Mouse (Mus musculus) C2C12 (cell line): ENCODE measurements around the gene Etv2. TPM values are rescaled to one million over a fixed set of nuclear protein-coding genes. Genes with fewer than 3 reads are reported as not detected.
A peak's percentile ranks its signal among the peaks of the same experiment; 100 is the strongest.

Source experiments
- H3K27me3 ChIP-seq: one replicate; pipeline ENCODE4 v1.6.1; 2011; ENCODE audit not compliant: control insufficient read depth, insufficient read depth, insufficient read length
- H3K36me3 ChIP-seq: one replicate; pipeline ENCODE4 v1.6.1; 2011; ENCODE audit not compliant: control insufficient read depth, insufficient read depth
- H3K4me3 ChIP-seq: one replicate; pipeline ENCODE4 v1.5.1; 2011; ENCODE audit warnings: mild to moderate bottlenecking, control low read depth; ENCODE audit not compliant: poor library complexity, insufficient read depth, severe bottlenecking
- H3K79me2 ChIP-seq: one replicate; pipeline ENCODE4 v1.6.1; 2011; ENCODE audit not compliant: control insufficient read depth, insufficient read depth
- H3K79me3 ChIP-seq: one replicate; pipeline ENCODE4 v1.6.1; 2011; ENCODE audit warnings: low read depth, control low read depth
- H3ac ChIP-seq: one replicate; pipeline ENCODE3; 2011; ENCODE audit warnings: low read depth; ENCODE audit not compliant: control insufficient read depth, insufficient read length
- CEBPB ChIP-seq: IDR thresholded peaks from one replicate; pipeline ENCODE4 v1.6.1; 2011; ENCODE audit warnings: low read depth, mild to moderate bottlenecking, control low read depth, moderate library complexity
- CTCF ChIP-seq: IDR thresholded peaks from one replicate; pipeline ENCODE4 v1.5.1; 2011; ENCODE audit not compliant: control insufficient read depth, insufficient read depth, insufficient read length
- FOSL1 ChIP-seq: IDR thresholded peaks from one replicate; pipeline ENCODE4 v1.8.0; 2011; ENCODE audit warnings: mild to moderate bottlenecking, low read length; ENCODE audit not compliant: poor library complexity, insufficient read depth, severe bottlenecking
- MAX ChIP-seq: IDR thresholded peaks from one replicate; pipeline ENCODE4 v1.6.1; 2011; ENCODE audit warnings: mild to moderate bottlenecking, control low read depth
- MYOD1 ChIP-seq: IDR thresholded peaks from one replicate; pipeline ENCODE4 v1.6.1; 2011; ENCODE audit warnings: low read depth; ENCODE audit not compliant: control insufficient read depth, insufficient read length
- MYOG ChIP-seq: IDR thresholded peaks from one replicate; pipeline ENCODE4 v1.6.1; 2011; ENCODE audit not compliant: control insufficient read depth, insufficient read length; ENCODE audit errors: extremely low read depth
- USF1 ChIP-seq: IDR thresholded peaks from one replicate; pipeline ENCODE4 v1.6.1; 2011; ENCODE audit warnings: low read depth, mild to moderate bottlenecking, control low read depth, moderate library complexity
- polyA plus RNA-seq: library from polyadenylated mRNA; unstranded; fragments of >200 nt; fragmentation: generic; extraction: Trizol; gene quantifications from one replicate; pipeline ENCODE4 v1.2.1, GENCODE M21; 2012; ENCODE audit warnings: missing spikeins

Gene Etv2
- polyA plus RNA-seq, 1 experiment: not detected

DNA sequence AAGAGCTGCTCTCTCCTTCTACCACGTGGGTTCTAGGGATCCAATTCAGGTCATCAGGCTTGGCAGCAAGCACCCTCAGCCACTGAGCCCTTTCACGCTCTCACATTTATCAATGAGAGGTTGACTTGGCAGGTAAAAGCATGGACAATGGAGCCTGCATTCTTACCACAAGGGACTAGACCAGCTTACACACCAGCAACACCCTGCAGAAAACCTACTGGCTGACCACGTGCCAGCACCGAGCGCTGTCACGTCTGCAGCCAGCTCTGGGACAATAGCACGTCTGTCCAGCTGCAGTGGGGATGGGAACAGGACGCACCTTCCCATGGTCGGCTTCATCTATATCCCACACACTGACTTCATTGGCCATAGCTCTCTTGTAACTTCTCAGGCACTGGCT is 17.0 kb downstream of the Etv2 start:
- H3K79me2 ChIP-seq: peaks cover 20% of the 10 kb centered on the region
- H3K79me3 ChIP-seq: peaks cover 5% of the 10 kb centered on the region
- H3K36me3 ChIP-seq: peaks cover 37% of the 10 kb centered on the region
- no peaks in the 10 kb centered on the region for H3K27me3 ChIP-seq
- H3K4me3 ChIP-seq: no peak overlapping the region
- TF ChIP-seq MAX (no peak), CTCF (no peak), MYOD1 (no peak), FOSL1 (no peak), MYOG (no peak), CEBPB (no peak), USF1 (no peak)
- no peak overlapping the region for H3ac ChIP-seq

DNA sequence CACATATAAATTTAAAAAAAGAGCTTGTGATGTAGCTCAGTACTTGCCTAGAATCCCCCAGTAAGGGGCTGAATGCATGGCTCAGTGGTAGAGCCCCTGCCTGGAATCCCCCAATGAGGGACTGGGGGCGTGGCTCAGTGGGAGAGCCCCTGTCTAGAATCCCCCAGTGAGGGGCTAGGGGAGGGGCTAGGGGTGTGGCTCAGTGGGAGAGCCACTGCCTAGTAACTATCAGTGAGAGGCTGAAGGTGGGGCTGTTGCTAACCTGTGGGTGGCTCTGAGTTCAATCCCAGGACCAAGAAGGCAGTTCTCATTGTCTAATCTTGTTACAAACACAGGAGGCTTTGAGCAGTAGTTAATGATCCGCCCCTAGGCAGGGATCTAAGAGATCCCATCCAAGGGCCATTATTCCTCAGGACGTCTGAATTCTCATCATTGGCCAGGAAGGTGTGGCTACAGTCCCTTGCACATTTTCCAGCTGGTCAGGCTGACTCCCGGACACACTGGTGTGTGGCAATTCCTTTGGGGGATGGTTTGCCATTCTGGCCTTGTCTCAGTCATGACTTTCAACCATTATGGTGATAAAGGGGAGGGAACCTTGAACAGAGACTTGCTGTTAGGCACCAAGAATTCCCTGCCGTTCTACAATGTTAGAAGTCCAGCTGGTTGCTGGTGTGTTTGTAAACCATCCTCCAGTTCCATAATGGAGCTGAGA is 20.4 kb downstream of the Etv2 start:
- no peaks in the 10 kb centered on the region for H3K79me3 ChIP-seq
- H3ac ChIP-seq: no peak overlapping the region
- H3K79me2 ChIP-seq: peaks cover 6% of the 10 kb centered on the region
- no peaks in the 10 kb centered on the region for H3K27me3 ChIP-seq
- peaks cover 18% of the 10 kb centered on the region for H3K36me3 ChIP-seq
- H3K4me3 ChIP-seq: no peak overlapping the region
- TF ChIP-seq USF1: no peak

DNA sequence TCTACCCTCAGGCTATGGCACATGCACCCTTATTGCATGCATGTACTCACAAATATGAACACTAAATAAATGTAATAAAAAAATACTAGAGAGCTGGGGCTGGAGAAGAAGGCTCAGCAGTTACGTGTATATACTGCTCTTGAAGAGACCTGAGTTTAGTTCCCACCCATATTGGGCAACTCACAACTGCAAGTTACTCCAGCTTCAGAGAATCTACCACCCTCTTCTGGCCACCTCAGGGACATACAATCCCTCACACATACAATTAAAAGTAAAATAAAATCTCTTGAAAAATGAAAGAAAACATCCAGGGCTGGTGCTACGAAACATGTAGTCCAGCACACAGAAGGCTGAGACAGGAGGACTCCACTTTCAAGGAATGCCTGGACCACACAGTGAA is 21.2 kb downstream of the Etv2 start:
- no peak for TF ChIP-seq MYOG
- no peak for TF ChIP-seq MYOD1
- TF ChIP-seq USF1: no peak
- TF ChIP-seq CEBPB: peak; percentile 62
- TF ChIP-seq FOSL1: no peak
- TF ChIP-seq MAX: no peak
- no peaks in the 10 kb centered on the region for H3K27me3 ChIP-seq

DNA sequence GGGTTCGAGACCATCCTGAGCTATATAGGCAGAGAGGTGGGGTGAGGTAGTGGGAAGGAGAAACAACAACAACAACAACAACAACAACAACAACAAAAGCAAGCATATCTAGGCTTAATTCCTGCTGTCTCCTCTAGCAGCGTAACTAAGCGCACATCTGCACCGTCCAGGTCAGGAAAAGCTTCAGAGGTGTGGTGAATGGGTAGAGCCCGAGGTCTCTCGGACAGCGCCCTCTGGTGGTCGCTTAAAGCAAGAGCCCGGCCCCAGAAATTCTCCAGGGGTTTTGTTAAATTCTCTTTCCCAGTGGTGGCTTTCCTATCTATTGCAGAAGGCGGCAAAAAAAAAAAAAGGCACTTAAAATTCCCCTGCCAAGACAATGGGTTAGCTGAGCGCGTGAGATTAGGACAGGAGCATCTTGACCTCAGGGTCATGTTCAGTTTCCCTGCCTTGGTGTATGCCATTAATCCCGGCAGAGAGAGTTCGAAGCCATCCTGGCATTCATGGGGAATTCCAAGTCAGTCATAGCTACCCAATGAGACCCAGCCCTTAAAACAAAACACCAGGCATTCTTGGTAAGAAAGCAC is 22.0 kb downstream of the Etv2 start:
- Histone ChIP-seq H3K4me3 (no peak overlapping the region), H3ac (no peak overlapping the region), H3K79me2 (peaks cover under 1% of the 10 kb centered on the region), H3K27me3 (no peaks in the 10 kb centered on the region), H3K79me3 (no peaks in the 10 kb centered on the region), H3K36me3 (peaks cover 12% of the 10 kb centered on the region)
- TF ChIP-seq MYOD1: no peak
- TF ChIP-seq CEBPB: no peak
- TF ChIP-seq USF1: no peak
- TF ChIP-seq MAX: no peak
- no peak for TF ChIP-seq CTCF
- no peak for TF ChIP-seq FOSL1
- TF ChIP-seq MYOG: no peak

More for the DNA sequence above, 21.2 kb downstream of the Etv2 start:
- H3ac ChIP-seq: no peak overlapping the region
- H3K4me3 ChIP-seq: no peak overlapping the region
- H3K36me3 ChIP-seq: peaks cover 18% of the 10 kb centered on the region
- no peaks in the 10 kb centered on the region for H3K79me3 ChIP-seq
- peaks cover 6% of the 10 kb centered on the region for H3K79me2 ChIP-seq

DNA sequence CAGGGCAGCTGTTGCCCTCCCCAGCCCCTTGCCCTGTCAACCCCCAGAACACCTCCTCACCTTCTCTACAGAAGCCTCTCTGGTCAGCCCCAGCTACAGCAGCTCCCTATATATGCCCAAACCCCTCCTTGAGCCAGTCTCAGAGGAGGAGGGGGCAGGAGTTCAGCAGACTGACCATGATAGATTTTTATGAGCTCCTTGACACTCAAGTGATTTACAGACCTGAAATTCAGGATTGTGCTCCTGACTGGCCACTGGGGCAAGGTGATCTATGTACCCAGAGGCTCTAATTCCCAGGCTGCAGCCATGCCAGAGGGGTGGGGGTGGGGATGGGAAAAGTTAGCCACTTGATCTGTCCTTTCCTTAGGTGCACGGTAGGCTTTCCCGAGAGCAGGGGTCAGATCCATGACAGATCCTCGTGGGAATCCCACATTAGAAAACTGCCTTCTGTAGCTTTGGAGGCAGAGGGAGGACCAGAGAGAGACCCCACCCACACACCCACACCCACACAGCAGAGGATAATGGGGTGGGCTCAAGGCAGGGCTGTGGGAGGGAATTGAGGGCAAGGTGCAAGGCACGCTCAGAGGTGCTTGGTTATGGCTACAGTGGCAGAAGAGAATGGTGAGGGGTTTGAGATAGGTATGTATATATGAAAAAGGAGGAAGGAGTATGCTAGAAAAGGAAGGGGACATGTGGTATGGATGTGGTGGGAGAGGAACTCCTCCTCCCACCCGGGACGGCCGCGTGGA is 22.8 kb downstream of the Etv2 start, which contains the start of gene Upk1a:
TSS of gene Upk1a (minus strand) at position 194 of the 749 bp plus-strand sequence.
- no peaks in the 10 kb centered on the region for H3K27me3 ChIP-seq
- peaks cover 7% of the 10 kb centered on the region for H3K36me3 ChIP-seq
- H3K4me3 ChIP-seq: no peak within 1 kb of the TSS
- no peaks in the 10 kb centered on the region for H3K79me3 ChIP-seq
- H3K79me2 ChIP-seq: no peaks in the 10 kb centered on the region
- H3ac ChIP-seq: no peak within 1 kb of the TSS
- TF ChIP-seq CTCF (no peak), FOSL1 (no peak), CEBPB (no peak), MYOD1 (no peak), MAX (no peak), USF1 (no peak), MYOG (no peak)

DNA sequence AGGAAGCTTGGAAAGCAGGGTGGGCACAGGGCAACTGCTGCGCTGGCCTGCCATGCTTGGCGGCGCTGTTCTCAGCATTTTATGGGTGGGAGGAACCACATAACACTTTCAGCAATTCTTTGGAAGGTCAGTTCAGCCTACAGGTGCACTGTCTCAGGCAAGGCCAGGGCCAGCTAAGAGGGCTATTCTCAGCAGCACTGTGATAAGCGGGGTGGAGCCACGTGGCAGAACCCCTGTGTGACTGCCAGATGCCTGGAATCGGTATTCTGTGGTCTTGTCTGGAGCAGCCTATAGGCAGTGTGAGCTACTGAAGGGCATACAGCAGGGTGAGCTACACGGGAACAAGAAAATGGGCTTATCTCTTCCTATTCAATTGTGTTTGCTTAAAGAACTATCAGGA is 25.6 kb downstream of the Etv2 start:
- Histone ChIP-seq H3ac (no peak overlapping the region), H3K79me3 (no peaks in the 10 kb centered on the region), H3K36me3 (no peaks in the 10 kb centered on the region), H3K27me3 (no peaks in the 10 kb centered on the region), H3K4me3 (no peak overlapping the region), H3K79me2 (no peaks in the 10 kb centered on the region)
- TF ChIP-seq MYOD1 (no peak), CTCF (no peak), USF1 (no peak), CEBPB (no peak), FOSL1 (no peak), MAX (no peak), MYOG (no peak)
